Mouse (Mus musculus) hindbrain, embryonic 10.5 days (tissue): ENCODE measurements around the gene Bak1. TPM values are rescaled to one million over a fixed set of nuclear protein-coding genes. Genes with fewer than 3 reads are reported as not detected.

Source experiments
- DNase-seq: peaks from one replicate; pipeline ENCODE4 v3.0.0-alpha.2; 2017; ENCODE audit warnings: low spot score
- H3K27ac ChIP-seq: fragments of 300-500 bp; sonication (generic); 2 replicates; pipeline ENCODE4 v1.5.1; 2016; ENCODE audit warnings: mild to moderate bottlenecking, moderate library complexity
- H3K27me3 ChIP-seq: fragments of 300-500 bp; sonication (generic); 2 replicates; pipeline ENCODE4 v1.6.1; 2016; ENCODE audit warnings: mild to moderate bottlenecking; ENCODE audit not compliant: poor library complexity, insufficient read depth, severe bottlenecking
- H3K36me3 ChIP-seq: fragments of 300-500 bp; sonication (generic); 2 replicates; pipeline ENCODE4 v1.6.1; 2016; ENCODE audit warnings: mild to moderate bottlenecking, moderate library complexity
- H3K4me1 ChIP-seq: fragments of 300-500 bp; sonication (generic); replicated peaks from 2 replicates; pipeline ENCODE4 v1.6.1; 2016; ENCODE audit warnings: mild to moderate bottlenecking
- H3K4me3 ChIP-seq: fragments of 300-500 bp; sonication (generic); 2 replicates; pipeline ENCODE4 v1.5.1; 2016; ENCODE audit warnings: mild to moderate bottlenecking, moderate library complexity
- H3K9me3 ChIP-seq: fragments of 300-500 bp; sonication (generic); 2 replicates; pipeline ENCODE4 v1.6.1; 2016; ENCODE audit warnings: mild to moderate bottlenecking, moderate library complexity
- WGBS: fragments of 180-500 bp; shearing (Covaris S2); methylation state at CpG from one replicate; pipeline ENCODE4 v1.1.7; 2016; 5-methylcytosine and 5-hydroxymethylcytosine counted together
- polyA plus RNA-seq: library from polyadenylated mRNA; unstranded; fragments of >200 nt; fragmentation: Nextera tagmentation; extraction: Ambion mirVana; gene quantifications from 2 replicates; pipeline ENCODE4 v1.2.1, GENCODE M21; 2016

Gene Bak1
- polyA plus RNA-seq, 1 experiment from 2014 or later: 6.6 TPM

- no peak for DNase-seq
- Histone ChIP-seq H3K9me3 (no peaks in the 10 kb centered on the region), H3K27ac (no peak overlapping the region), H3K27me3 (no peaks in the 10 kb centered on the region; the same call in 1 of the 2 replicates), H3K36me3 (no peaks in the 10 kb centered on the region), H3K4me3 (no peak overlapping the region), H3K4me1 (peaks cover 36% of the 10 kb centered on the region)
- WGBS: 86% methylated on average over 6 of the region's 6 CpGs
Observed at GRCm38 (mm10) chr17:27045164-27045563, 16.4 kb upstream of the Bak1 start.

- 72% methylated on average over 6 of the region's 6 CpGs for WGBS
- H3K27me3 ChIP-seq: peaks cover 19% of the 10 kb centered on the region
- DNase-seq: no peak
- no peaks in the 10 kb centered on the region for H3K9me3 ChIP-seq
- H3K36me3 ChIP-seq: no peaks in the 10 kb centered on the region
- H3K4me1 ChIP-seq: peaks cover 51% of the 10 kb centered on the region
- H3K4me3 ChIP-seq: no peak overlapping the region
- H3K27ac ChIP-seq: peak overlapping the region; percentile 70
Observed at GRCm38 (mm10) chr17:27042840-27043239, 14.0 kb upstream of the Bak1 start.

GRCm38 (mm10) chr17:27041787-27042055, 12.9 kb upstream of the Bak1 start:
- Histone ChIP-seq H3K9me3 (no peaks in the 10 kb centered on the region), H3K27me3 (peaks cover 21% of the 10 kb centered on the region), H3K36me3 (no peaks in the 10 kb centered on the region), H3K27ac (peak overlapping the region; percentile 84; the same call in 1 of the 2 replicates), H3K4me3 (no peak overlapping the region), H3K4me1 (peaks cover 51% of the 10 kb centered on the region)
- no peak for DNase-seq
- 89% methylated on average over 2 of the region's 2 CpGs for WGBS

- Histone ChIP-seq H3K36me3 (no peaks in the 10 kb centered on the region), H3K27me3 (peaks cover 21% of the 10 kb centered on the region), H3K4me1 (peaks cover 51% of the 10 kb centered on the region), H3K9me3 (no peaks in the 10 kb centered on the region), H3K27ac (peak overlapping the region; percentile 84), H3K4me3 (no peak overlapping the region)
- WGBS: 39% methylated on average over 13 of the region's 13 CpGs
- DNase-seq: no peak
Observed at GRCm38 (mm10) chr17:27041046-27041786, 12.4 kb upstream of the Bak1 start.

DNA sequence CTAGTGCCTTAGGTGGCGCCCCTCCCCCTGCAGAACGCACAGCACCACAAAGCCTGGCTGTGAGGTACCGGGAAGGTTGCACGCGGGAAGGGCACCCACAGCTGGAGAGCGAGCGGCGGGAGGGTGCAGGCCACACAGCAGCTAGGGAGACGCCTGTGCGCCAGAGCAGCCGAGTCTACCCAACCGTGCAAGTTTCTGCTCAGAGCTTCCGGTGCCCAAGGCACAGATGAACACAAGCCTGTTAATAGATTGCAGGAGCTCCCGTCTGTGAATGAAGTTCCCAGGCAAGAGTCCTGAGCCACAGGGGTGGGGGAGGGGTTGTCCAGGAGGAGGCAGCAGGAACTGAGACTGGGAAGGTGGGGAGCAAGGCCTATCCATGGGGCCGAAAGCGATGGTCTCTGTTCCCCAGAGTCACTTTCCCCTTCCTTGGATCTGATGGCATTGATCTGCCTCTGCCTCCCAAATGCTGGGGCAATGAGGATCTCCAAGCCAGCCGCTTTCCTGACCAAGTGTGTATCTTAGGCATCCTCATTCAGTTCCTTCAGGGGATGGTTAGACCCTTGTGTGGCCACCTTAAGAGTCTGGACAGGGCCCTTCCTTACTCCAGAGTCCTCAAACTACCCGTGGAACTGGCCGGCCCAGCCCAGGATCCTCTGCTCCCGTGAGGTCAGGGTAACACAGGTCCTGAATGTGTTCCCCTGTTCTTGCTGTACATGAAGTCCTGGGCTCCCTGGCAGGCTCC, 11.7 kb upstream of the Bak1 start:
- WGBS: 10% methylated on average over 20 of the region's 20 CpGs
- DNase-seq: peak; percentile 66

DNA sequence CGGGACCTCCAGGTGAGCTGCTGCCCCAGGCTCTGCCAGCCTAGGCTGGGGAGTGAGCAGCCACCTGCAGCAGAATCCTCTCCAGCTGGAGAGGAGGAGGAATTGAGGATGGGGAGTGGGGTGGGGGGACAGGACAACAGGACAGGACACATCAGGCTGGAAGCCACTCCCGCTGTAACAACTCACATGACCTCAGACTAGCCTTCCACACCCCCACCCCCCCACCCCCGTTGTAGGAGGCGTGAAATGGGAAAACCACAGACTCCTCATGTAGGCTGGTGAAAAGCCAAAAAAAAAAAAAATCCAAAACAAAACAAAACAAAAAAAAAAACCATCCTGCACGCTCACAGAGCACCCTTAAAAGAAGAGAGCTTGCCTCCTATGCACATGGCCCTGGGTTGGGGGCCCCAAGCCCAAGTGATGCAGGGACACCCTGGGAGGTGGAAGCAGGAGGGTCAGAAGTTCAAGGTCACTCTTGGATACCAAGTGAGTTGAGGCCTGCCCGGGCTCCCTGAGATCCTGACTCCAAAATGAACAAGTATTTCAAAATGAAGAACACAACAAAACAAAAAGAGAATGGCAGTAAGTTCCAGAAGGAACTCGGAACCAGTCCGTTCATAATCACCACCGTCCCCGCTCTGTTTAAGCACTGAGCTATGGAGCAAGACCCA, 10.8 kb upstream of the Bak1 start:
- Histone ChIP-seq H3K4me3 (peak overlapping the region; percentile 36; the same call in 1 of the 2 replicates), H3K9me3 (no peaks in the 10 kb centered on the region), H3K27me3 (peaks cover 21% of the 10 kb centered on the region), H3K27ac (peak overlapping the region; percentile 84), H3K36me3 (no peaks in the 10 kb centered on the region), H3K4me1 (peaks cover 56% of the 10 kb centered on the region)
- DNase-seq: no peak
- WGBS: 63% methylated on average over 10 of the region's 10 CpGs

More for the DNA sequence above, 11.7 kb upstream of the Bak1 start:
- no peaks in the 10 kb centered on the region for H3K36me3 ChIP-seq
- peak overlapping the region; percentile 84 for H3K27ac ChIP-seq
- H3K27me3 ChIP-seq: peaks cover 21% of the 10 kb centered on the region
- no peaks in the 10 kb centered on the region for H3K9me3 ChIP-seq
- peaks cover 54% of the 10 kb centered on the region for H3K4me1 ChIP-seq
- H3K4me3 ChIP-seq: peak overlapping the region; percentile 36

DNA sequence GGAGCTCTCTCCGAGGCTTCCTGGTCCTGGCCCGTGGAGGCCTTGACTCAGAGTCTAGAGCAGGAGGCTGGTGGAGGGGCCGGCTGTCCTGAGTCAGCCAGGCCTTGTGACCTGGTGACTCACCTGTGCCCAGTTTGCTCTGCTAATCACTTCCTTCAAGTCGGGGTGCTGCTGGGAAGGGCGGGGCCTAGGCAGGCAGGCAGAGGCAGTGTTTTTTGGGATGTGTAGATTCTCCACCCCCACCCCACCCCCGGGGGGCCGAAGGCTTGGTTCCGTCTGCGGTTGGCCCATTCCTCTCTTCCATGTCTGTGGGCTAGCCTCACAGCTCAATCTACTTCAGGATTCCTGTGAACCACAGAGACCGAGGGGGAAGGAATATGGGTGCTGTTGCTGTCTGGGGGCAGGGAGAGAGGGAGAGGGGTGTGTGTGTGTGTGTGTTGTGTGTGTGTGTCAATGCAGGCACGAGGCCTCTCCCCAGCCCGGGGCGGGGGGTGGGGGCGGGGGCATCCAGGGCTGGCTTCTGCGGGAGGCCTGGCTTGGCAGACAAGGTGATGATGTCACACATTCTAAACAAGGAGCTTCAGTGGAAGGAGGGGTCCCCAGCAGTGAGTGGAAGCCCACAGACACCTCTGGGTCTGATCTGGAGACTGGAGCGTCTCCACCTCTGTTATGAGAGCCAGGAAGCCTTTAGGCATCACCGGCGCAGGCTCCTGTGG, 9.7 kb upstream of the Bak1 start:
- Histone ChIP-seq H3K4me1 (peaks cover 55% of the 10 kb centered on the region), H3K27ac (peak overlapping the region; percentile 4), H3K36me3 (no peaks in the 10 kb centered on the region), H3K27me3 (peaks cover 21% of the 10 kb centered on the region), H3K4me3 (no peak overlapping the region), H3K9me3 (no peaks in the 10 kb centered on the region)
- WGBS: 38% methylated on average over 18 of the region's 18 CpGs
- DNase-seq: no peak

GRCm38 (mm10) chr17:27036465-27036864, 7.7 kb upstream of the Bak1 start:
- Histone ChIP-seq H3K4me1 (peaks cover 53% of the 10 kb centered on the region), H3K36me3 (no peaks in the 10 kb centered on the region), H3K4me3 (no peak overlapping the region), H3K27ac (peak overlapping the region; percentile 66), H3K27me3 (peaks cover 21% of the 10 kb centered on the region), H3K9me3 (no peaks in the 10 kb centered on the region)
- WGBS: 77% methylated on average over 7 of the region's 7 CpGs
- no peak for DNase-seq

GRCm38 (mm10) chr17:27032869-27033268, 4.1 kb upstream of the Bak1 start:
- 0 out of 2 replicates have a peak, but pooled peaks cover 2% of the 10 kb centered on the region for H3K27me3 ChIP-seq
- peak; percentile 86 for DNase-seq
- no peaks in the 10 kb centered on the region for H3K36me3 ChIP-seq
- peaks cover 30% of the 10 kb centered on the region for H3K4me1 ChIP-seq
- H3K9me3 ChIP-seq: no peaks in the 10 kb centered on the region
- H3K4me3 ChIP-seq: peak overlapping the region; percentile 16; the same call in 1 of the 2 replicates
- H3K27ac ChIP-seq: peak overlapping the region; percentile 69
- WGBS: 3% methylated on average over 14 of the region's 14 CpGs

- peak overlapping the region; percentile 16 for H3K4me3 ChIP-seq
- H3K27ac ChIP-seq: no peak overlapping the region; the same call in 1 of the 2 replicates
- 57% methylated on average over 7 of the region's 7 CpGs for WGBS
- H3K4me1 ChIP-seq: peaks cover 35% of the 10 kb centered on the region
- no peaks in the 10 kb centered on the region for H3K36me3 ChIP-seq
- no peak for DNase-seq
- H3K27me3 ChIP-seq: no peaks in the 10 kb centered on the region
- H3K9me3 ChIP-seq: no peaks in the 10 kb centered on the region
Observed at GRCm38 (mm10) chr17:27032328-27032727, 3.5 kb upstream of the Bak1 start.

DNA sequence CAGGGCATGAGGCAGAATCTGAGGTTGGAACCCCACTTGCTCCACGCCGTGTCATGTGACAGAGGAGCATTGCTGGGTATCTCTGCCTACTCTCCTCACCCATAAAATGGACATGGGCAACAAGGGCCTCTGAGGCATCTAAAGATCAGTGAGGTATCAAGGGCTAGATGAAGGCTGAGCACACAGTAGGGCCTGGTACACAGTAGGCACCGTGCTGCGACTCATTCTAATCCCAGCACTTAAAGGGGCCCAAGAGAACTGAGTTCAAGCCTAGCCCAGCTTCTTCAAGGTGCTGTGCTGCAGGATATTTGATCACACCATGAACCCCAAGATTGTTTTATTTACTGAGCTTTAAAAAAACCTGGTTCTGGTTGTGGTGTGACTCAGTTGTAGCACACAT, 2.1 kb upstream of the Bak1 start:
- Histone ChIP-seq H3K27me3 (no peaks in the 10 kb centered on the region), H3K4me1 (peaks cover 41% of the 10 kb centered on the region), H3K27ac (no peak overlapping the region), H3K4me3 (no peak overlapping the region), H3K9me3 (no peaks in the 10 kb centered on the region), H3K36me3 (peaks cover 6% of the 10 kb centered on the region)
- no peak for DNase-seq
- WGBS: 94% methylated on average over 4 of the region's 4 CpGs

GRCm38 (mm10) chr17:27029431-27029830, 622 bp upstream of the Bak1 start:
- H3K27ac ChIP-seq: no peak overlapping the region
- DNase-seq: no peak

More at GRCm38 (mm10) chr17:27029431-27029830, 622 bp upstream of the Bak1 start:
- H3K4me1 ChIP-seq: peaks cover 36% of the 10 kb centered on the region
- H3K9me3 ChIP-seq: no peaks in the 10 kb centered on the region
- no peaks in the 10 kb centered on the region for H3K27me3 ChIP-seq
- WGBS: 89% methylated on average over 14 of the region's 14 CpGs
- H3K36me3 ChIP-seq: peaks cover 20% of the 10 kb centered on the region
- no peak overlapping the region for H3K4me3 ChIP-seq
